Mouse (Mus musculus): Measurements from ENCODE around the gene Gm28035. TPM values are rescaled to one million over a fixed set of nuclear protein-coding genes. Genes with fewer than 3 reads are reported as not detected.

The Gm28035 gene
- polyA plus RNA-seq, 1 experiment from 2014 or later = 0.26 TPM

- H3K4me3 ChIP-seq (ENCODE audit: low read depth, low read length) = no peak overlapping the region
- 88% methylated on average over 4 of the region's 4 CpGs for WGBS
- no peak overlapping the region for H3K4me2 ChIP-seq (ENCODE audit: low read length)
- H3K4me1 ChIP-seq (ENCODE audit: control insufficient read depth, insufficient read depth, low read length) = peaks cover 14% of the 10 kb centered on the region
- no peak for ATAC-seq
- H3K9me3 ChIP-seq (replicated peaks; ENCODE audit: control insufficient read depth, low read length, poor library complexity, severe bottlenecking) = no peaks in the 10 kb centered on the region
- no peak overlapping the region for H3K9ac ChIP-seq (ENCODE audit: low read depth, low read length)
- H3K27ac ChIP-seq (ENCODE audit: low read length) = no peak overlapping the region
- H3K27me3 ChIP-seq (ENCODE audit: control insufficient read depth, insufficient read depth, low read depth, low read length) = no peaks in the 10 kb centered on the region
- no peaks in the 10 kb centered on the region for H3K36me3 ChIP-seq (ENCODE audit: control insufficient read depth, insufficient read depth, low read length)
These were observed 33.0 kb upstream of the Gm28035 start for GRCm38 (mm10) chr2:30207401-30207800.

GRCm38 (mm10) chr2:30207886-30208285 is 32.5 kb upstream of the Gm28035 start:
- H3K36me3 ChIP-seq (ENCODE audit: control insufficient read depth, insufficient read depth, low read length) = no peaks in the 10 kb centered on the region
- no peaks in the 10 kb centered on the region for H3K27me3 ChIP-seq (ENCODE audit: control insufficient read depth, insufficient read depth, low read depth, low read length)
- no peak for ATAC-seq
- no peak overlapping the region for H3K4me2 ChIP-seq (ENCODE audit: low read length)
- H3K9ac ChIP-seq (ENCODE audit: low read depth, low read length) = no peak overlapping the region
- H3K4me1 ChIP-seq (ENCODE audit: control insufficient read depth, insufficient read depth, low read length) = peaks cover 14% of the 10 kb centered on the region
- 82% methylated on average over 5 of the region's 5 CpGs for WGBS
- no peaks in the 10 kb centered on the region for H3K9me3 ChIP-seq (replicated peaks; ENCODE audit: control insufficient read depth, low read length, poor library complexity, severe bottlenecking)
- no peak overlapping the region for H3K27ac ChIP-seq (ENCODE audit: low read length)
- H3K4me3 ChIP-seq (ENCODE audit: low read depth, low read length) = no peak overlapping the region

- ATAC-seq = no peak
- H3K27ac ChIP-seq (ENCODE audit: low read length) = no peak overlapping the region
- H3K4me2 ChIP-seq (ENCODE audit: low read length) = no peak overlapping the region
- H3K36me3 ChIP-seq (ENCODE audit: control insufficient read depth, insufficient read depth, low read length) = no peaks in the 10 kb centered on the region
- no peak overlapping the region for H3K4me3 ChIP-seq (ENCODE audit: low read depth, low read length)
- peaks cover 3% of the 10 kb centered on the region; the same call in 1 of the 2 replicates for H3K4me1 ChIP-seq (ENCODE audit: control insufficient read depth, insufficient read depth, low read length)
- 74% methylated on average over 6 of the region's 6 CpGs for WGBS
- H3K9me3 ChIP-seq (replicated peaks; ENCODE audit: control insufficient read depth, low read length, poor library complexity, severe bottlenecking) = no peaks in the 10 kb centered on the region
- H3K27me3 ChIP-seq (ENCODE audit: control insufficient read depth, insufficient read depth, low read depth, low read length) = no peaks in the 10 kb centered on the region
- no peak overlapping the region for H3K9ac ChIP-seq (ENCODE audit: low read depth, low read length)
These were observed 28.8 kb upstream of the Gm28035 start for GRCm38 (mm10) chr2:30211408-30212168.

GRCm38 (mm10) chr2:30212169-30212545 is 28.2 kb upstream of the Gm28035 start:
- H3K9me3 ChIP-seq (replicated peaks; ENCODE audit: control insufficient read depth, low read length, poor library complexity, severe bottlenecking) = no peaks in the 10 kb centered on the region
- 79% methylated on average over 4 of the region's 4 CpGs for WGBS
- H3K4me3 ChIP-seq (ENCODE audit: low read depth, low read length) = no peak overlapping the region
- no peaks in the 10 kb centered on the region for H3K27me3 ChIP-seq (ENCODE audit: control insufficient read depth, insufficient read depth, low read depth, low read length)
- no peak overlapping the region for H3K27ac ChIP-seq (ENCODE audit: low read length)
- no peak for ATAC-seq
- H3K36me3 ChIP-seq (ENCODE audit: control insufficient read depth, insufficient read depth, low read length) = no peaks in the 10 kb centered on the region
- no peak overlapping the region for H3K9ac ChIP-seq (ENCODE audit: low read depth, low read length)
- H3K4me1 ChIP-seq (ENCODE audit: control insufficient read depth, insufficient read depth, low read length) = no peaks in the 10 kb centered on the region
- H3K4me2 ChIP-seq (ENCODE audit: low read length) = no peak overlapping the region

GRCm38 (mm10) chr2:30212951-30213350 is 27.4 kb upstream of the Gm28035 start:
- Histone ChIP-seq H3K4me3 (ENCODE audit: low read depth, low read length) (no peak overlapping the region), H3K4me1 (ENCODE audit: control insufficient read depth, insufficient read depth, low read length) (no peaks in the 10 kb centered on the region), H3K4me2 (ENCODE audit: low read length) (no peak overlapping the region), H3K36me3 (ENCODE audit: control insufficient read depth, insufficient read depth, low read length) (no peaks in the 10 kb centered on the region), H3K9me3 (replicated peaks; ENCODE audit: control insufficient read depth, low read length, poor library complexity, severe bottlenecking) (no peaks in the 10 kb centered on the region), H3K27ac (ENCODE audit: low read length) (no peak overlapping the region), H3K27me3 (ENCODE audit: control insufficient read depth, insufficient read depth, low read depth, low read length) (no peaks in the 10 kb centered on the region), H3K9ac (ENCODE audit: low read depth, low read length) (no peak overlapping the region)
- 96% methylated on average over 1 of the region's 1 CpGs for WGBS
- ATAC-seq = no peak

GRCm38 (mm10) chr2:30214745-30215144 is 25.6 kb upstream of the Gm28035 start:
- Histone ChIP-seq H3K4me3 (ENCODE audit: low read depth, low read length) (no peak overlapping the region), H3K9me3 (replicated peaks; ENCODE audit: control insufficient read depth, low read length, poor library complexity, severe bottlenecking) (no peaks in the 10 kb centered on the region), H3K36me3 (ENCODE audit: control insufficient read depth, insufficient read depth, low read length) (no peaks in the 10 kb centered on the region), H3K27ac (ENCODE audit: low read length) (no peak overlapping the region), H3K4me1 (ENCODE audit: control insufficient read depth, insufficient read depth, low read length) (no peaks in the 10 kb centered on the region), H3K9ac (ENCODE audit: low read depth, low read length) (no peak overlapping the region), H3K27me3 (ENCODE audit: control insufficient read depth, insufficient read depth, low read depth, low read length) (no peaks in the 10 kb centered on the region), H3K4me2 (ENCODE audit: low read length) (no peak overlapping the region)
- 89% methylated on average over 3 of the region's 3 CpGs for WGBS
- ATAC-seq = no peak

GRCm38 (mm10) chr2:30215493-30215892 is 24.9 kb upstream of the Gm28035 start:
- Histone ChIP-seq H3K27ac (ENCODE audit: low read length) (no peak overlapping the region), H3K4me3 (ENCODE audit: low read depth, low read length) (no peak overlapping the region), H3K9ac (ENCODE audit: low read depth, low read length) (no peak overlapping the region), H3K27me3 (ENCODE audit: control insufficient read depth, insufficient read depth, low read depth, low read length) (no peaks in the 10 kb centered on the region), H3K4me1 (ENCODE audit: control insufficient read depth, insufficient read depth, low read length) (no peaks in the 10 kb centered on the region), H3K4me2 (ENCODE audit: low read length) (no peak overlapping the region), H3K36me3 (ENCODE audit: control insufficient read depth, insufficient read depth, low read length) (no peaks in the 10 kb centered on the region), H3K9me3 (replicated peaks; ENCODE audit: control insufficient read depth, low read length, poor library complexity, severe bottlenecking) (no peaks in the 10 kb centered on the region)
- 84% methylated on average over 6 of the region's 6 CpGs for WGBS
- no peak for ATAC-seq

- 96% methylated on average over 5 of the region's 5 CpGs for WGBS
- no peak overlapping the region for H3K4me2 ChIP-seq (ENCODE audit: low read length)
These were observed 24.1 kb upstream of the Gm28035 start for GRCm38 (mm10) chr2:30216293-30216692.

GRCm38 (mm10) chr2:30235593-30235992 is 4.8 kb upstream of the Gm28035 start:
- Histone ChIP-seq H3K27ac (ENCODE audit: low read length) (no peak overlapping the region), H3K9ac (ENCODE audit: low read depth, low read length) (no peak overlapping the region), H3K27me3 (ENCODE audit: control insufficient read depth, insufficient read depth, low read depth, low read length) (no peaks in the 10 kb centered on the region), H3K4me1 (ENCODE audit: control insufficient read depth, insufficient read depth, low read length) (peaks cover 20% of the 10 kb centered on the region), H3K36me3 (ENCODE audit: control insufficient read depth, insufficient read depth, low read length) (no peaks in the 10 kb centered on the region), H3K4me3 (ENCODE audit: low read depth, low read length) (no peak overlapping the region), H3K9me3 (replicated peaks; ENCODE audit: control insufficient read depth, low read length, poor library complexity, severe bottlenecking) (no peaks in the 10 kb centered on the region), H3K4me2 (ENCODE audit: low read length) (no peak overlapping the region)
- ATAC-seq = no peak
- 90% methylated on average over 5 of the region's 5 CpGs for WGBS

More at GRCm38 (mm10) chr2:30216293-30216692, 24.1 kb upstream of the Gm28035 start:
- H3K4me1 ChIP-seq (ENCODE audit: control insufficient read depth, insufficient read depth, low read length) = no peaks in the 10 kb centered on the region
- no peak overlapping the region for H3K9ac ChIP-seq (ENCODE audit: low read depth, low read length)
- no peaks in the 10 kb centered on the region for H3K27me3 ChIP-seq (ENCODE audit: control insufficient read depth, insufficient read depth, low read depth, low read length)
- ATAC-seq = no peak
- H3K36me3 ChIP-seq (ENCODE audit: control insufficient read depth, insufficient read depth, low read length) = no peaks in the 10 kb centered on the region
- no peak overlapping the region for H3K27ac ChIP-seq (ENCODE audit: low read length)
- H3K4me3 ChIP-seq (ENCODE audit: low read depth, low read length) = no peak overlapping the region
- no peaks in the 10 kb centered on the region for H3K9me3 ChIP-seq (replicated peaks; ENCODE audit: control insufficient read depth, low read length, poor library complexity, severe bottlenecking)
